Mouse (Mus musculus): ENCODE results near the gene Sfi1.
"Not testable (repeated sequence)": the region's sequence is repeated elsewhere in the genome, so short reads cannot be mapped to it uniquely, and the experiment has no call there.

- TF ChIP-seq POLR2A (IDR thresholded peaks at IDR 0.05; ENCODE audit: low read depth, low read length); KAT2A (IDR thresholded peaks at IDR 0.05; ENCODE audit: insufficient replicate concordance, low read length); POLR2AphosphoS2 (IDR thresholded peaks at IDR 0.05; ENCODE audit: low read depth, low read length); TCF12 (IDR thresholded peaks at IDR 0.05; ENCODE audit: low read depth, low read length); TBP (conservative IDR thresholded peaks at IDR 0.05; ENCODE audit: low read depth, low read length); USF2 (conservative IDR thresholded peaks at IDR 0.05; ENCODE audit: low read depth, low read length); RAD21 (IDR thresholded peaks at IDR 0.05; ENCODE audit: low read depth, low read length); EP300 (IDR thresholded peaks at IDR 0.05; ENCODE audit: low read length): not testable (repeated sequence)
These were observed 34.5 kb downstream of the Sfi1 start for GRCm38 (mm10) chr11:3158800-3159199.
